Mouse (Mus musculus) neural tube, embryonic 14.5 days (tissue): ENCODE measurements around the gene Metap1d. TPM values are rescaled to one million over a fixed set of nuclear protein-coding genes. Genes with fewer than 3 reads are reported as not detected.

Experiments
- ATAC-seq: fragments of 200-750 bp; cut with Nextera tagmentation; 2 replicates; pipeline ENCODE4 v1.8.0; 2017; ENCODE audit warnings: low read depth, mild to moderate bottlenecking, moderate TSS enrichment, moderate library complexity
- H3K27ac ChIP-seq: fragments of 300-500 bp; sonication (generic); 2 replicates; pipeline ENCODE4 v1.5.1; 2014; ENCODE audit warnings: low read depth, mild to moderate bottlenecking, control low read depth, low read length, moderate library complexity, mixed read lengths
- H3K27me3 ChIP-seq: fragments of 300-500 bp; sonication (generic); 2 replicates; pipeline ENCODE4 v1.6.1; 2014; ENCODE audit warnings: low read length; ENCODE audit not compliant: control insufficient read depth, insufficient read depth
- H3K36me3 ChIP-seq: fragments of 300-500 bp; sonication (generic); 2 replicates; pipeline ENCODE4 v1.6.1; 2014; ENCODE audit warnings: low read length, mixed read lengths; ENCODE audit not compliant: control insufficient read depth, insufficient read depth
- H3K4me1 ChIP-seq: fragments of 300-500 bp; sonication (generic); 2 replicates; pipeline ENCODE4 v1.6.1; 2014; ENCODE audit warnings: low read length; ENCODE audit not compliant: control insufficient read depth, insufficient read depth
- H3K4me2 ChIP-seq: fragments of 300-500 bp; sonication (generic); 2 replicates; pipeline ENCODE4 v1.6.1; 2014; ENCODE audit warnings: mild to moderate bottlenecking, low read depth, low read length, control low read depth
- H3K4me3 ChIP-seq: fragments of 300-500 bp; sonication (generic); 2 replicates; pipeline ENCODE4 v1.5.1; 2014; ENCODE audit warnings: low read depth, low read length, control low read depth, mixed read lengths
- H3K9ac ChIP-seq: fragments of 300-500 bp; sonication (generic); replicated peaks from 2 replicates; pipeline ENCODE4 v1.6.1; 2014; ENCODE audit warnings: low read depth, mild to moderate bottlenecking, control low read depth, low read length, mixed read lengths
- H3K9me3 ChIP-seq: fragments of 300-500 bp; sonication (generic); 2 replicates; pipeline ENCODE4 v1.6.1; 2016; ENCODE audit warnings: low read length; ENCODE audit not compliant: control insufficient read depth
- whole genome bisulfite sequencing: fragments of 180-500 bp; shearing (Covaris S2); extraction: QIAGEN DNeasy Blood & Tissue Kit; methylation state at CpG from one replicate; pipeline ENCODE4 v1.1.7; 2014; 5-methylcytosine and 5-hydroxymethylcytosine counted together
- polyA plus RNA-seq: library from polyadenylated mRNA; unstranded; fragments of >200 nt; fragmentation: Nextera tagmentation; extraction: Ambion mirVana; gene quantifications from 2 replicates; pipeline ENCODE4 v1.2.1, GENCODE M21; 2014

Metap1d gene
- polyA plus RNA-seq, 1 experiment from 2014 or later = 39.3 TPM

DNA sequence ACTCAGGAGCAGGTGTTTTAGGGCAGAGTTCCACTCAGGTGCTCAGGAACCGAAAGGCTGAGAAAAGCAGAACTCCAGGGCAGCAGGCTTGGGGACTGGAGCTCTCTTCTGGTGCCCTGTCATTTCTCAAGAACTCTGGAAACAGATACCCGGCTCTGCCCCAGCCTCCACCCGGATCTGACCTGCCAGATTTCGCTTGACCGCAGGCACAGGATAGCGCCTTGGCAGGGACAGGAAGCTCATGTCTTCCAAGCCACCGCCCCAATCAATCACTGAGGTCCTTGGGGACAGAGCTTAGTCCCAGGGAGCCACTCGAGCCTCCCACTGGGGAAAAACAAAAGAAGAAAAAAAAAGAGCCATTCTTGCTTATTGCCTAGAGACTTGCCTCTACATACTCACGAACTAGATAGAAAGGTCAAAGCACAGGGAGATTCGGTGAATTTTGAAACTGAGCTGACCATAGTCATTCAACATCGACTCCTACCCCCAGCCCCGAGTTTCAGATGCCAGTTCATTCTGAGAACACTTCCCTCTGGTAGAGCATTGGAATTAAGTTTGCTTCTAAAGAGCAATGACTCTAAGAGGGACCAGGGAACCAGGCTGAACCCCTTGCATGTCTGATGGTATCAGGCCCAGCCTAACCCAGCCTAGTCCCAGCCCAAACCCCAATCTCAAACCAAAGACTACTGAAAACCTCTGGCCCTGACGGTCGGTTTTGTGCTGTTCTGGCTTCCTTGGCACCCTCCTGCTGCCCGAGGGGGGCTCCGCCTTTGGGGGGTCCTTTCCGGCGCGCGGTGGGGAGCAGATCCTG, 81.4 kb downstream of the Metap1d start:
- no peak for ATAC-seq
- H3K9me3 ChIP-seq = no peaks in the 10 kb centered on the region
- no peak overlapping the region for H3K4me3 ChIP-seq
- WGBS = under 1% methylated on average over 20 of the region's 20 CpGs
- H3K27ac ChIP-seq = no peak overlapping the region
- H3K27me3 ChIP-seq = peaks cover 58% of the 10 kb centered on the region
- no peak overlapping the region for H3K4me2 ChIP-seq
- H3K9ac ChIP-seq = no peak overlapping the region
- no peaks in the 10 kb centered on the region for H3K36me3 ChIP-seq
- H3K4me1 ChIP-seq = peaks cover under 1% of the 10 kb centered on the region; the same call in 1 of the 2 replicates

DNA sequence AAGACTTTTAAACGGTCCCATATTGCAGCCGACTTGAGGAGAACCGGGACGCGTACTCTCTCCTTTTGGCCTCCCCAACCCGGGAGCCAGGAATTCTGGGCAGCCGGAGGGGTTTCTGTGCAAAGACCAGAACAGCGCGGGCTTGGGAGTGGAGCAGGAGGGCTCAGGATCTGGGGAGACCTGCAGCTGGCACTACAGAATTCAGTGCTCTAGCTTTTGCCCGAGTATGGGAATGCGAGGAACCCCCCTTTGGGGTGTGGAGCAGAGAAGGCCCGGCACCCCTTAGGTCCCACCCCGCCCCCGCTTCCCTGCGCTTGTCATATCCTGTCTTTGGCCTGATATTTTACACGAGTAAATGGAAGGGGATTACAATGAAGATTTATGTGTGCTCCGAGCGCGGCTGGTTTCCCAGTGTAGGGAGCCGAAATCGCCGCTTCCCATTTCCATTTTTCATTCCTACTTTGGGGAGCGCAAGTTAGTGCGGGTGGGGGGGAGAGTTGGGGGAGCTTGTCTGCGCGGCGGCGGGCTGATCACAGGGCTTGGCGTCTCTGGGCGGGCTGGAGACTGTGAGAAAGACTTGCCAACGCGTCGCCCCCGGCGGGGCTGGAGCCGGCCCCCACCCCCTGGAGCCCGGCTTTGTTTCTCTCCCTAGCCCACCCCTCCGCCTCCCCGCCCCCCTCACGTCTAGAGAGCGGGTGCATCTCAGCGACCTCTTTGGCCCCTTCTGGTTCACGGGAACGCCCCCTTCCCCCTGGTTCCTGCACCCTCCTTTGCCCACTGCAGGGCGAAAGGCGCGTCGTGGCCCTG, 87.7 kb downstream of the Metap1d start:
- under 1% methylated on average over 48 of the region's 48 CpGs for WGBS
- no peak overlapping the region for H3K9ac ChIP-seq
- no peak overlapping the region for H3K4me2 ChIP-seq
- no peaks in the 10 kb centered on the region for H3K9me3 ChIP-seq
- ATAC-seq = no peak
- H3K27ac ChIP-seq = no peak overlapping the region
- no peaks in the 10 kb centered on the region for H3K36me3 ChIP-seq
- no peaks in the 10 kb centered on the region for H3K4me1 ChIP-seq
- peaks cover 50% of the 10 kb centered on the region for H3K27me3 ChIP-seq
- H3K4me3 ChIP-seq = no peak overlapping the region

DNA sequence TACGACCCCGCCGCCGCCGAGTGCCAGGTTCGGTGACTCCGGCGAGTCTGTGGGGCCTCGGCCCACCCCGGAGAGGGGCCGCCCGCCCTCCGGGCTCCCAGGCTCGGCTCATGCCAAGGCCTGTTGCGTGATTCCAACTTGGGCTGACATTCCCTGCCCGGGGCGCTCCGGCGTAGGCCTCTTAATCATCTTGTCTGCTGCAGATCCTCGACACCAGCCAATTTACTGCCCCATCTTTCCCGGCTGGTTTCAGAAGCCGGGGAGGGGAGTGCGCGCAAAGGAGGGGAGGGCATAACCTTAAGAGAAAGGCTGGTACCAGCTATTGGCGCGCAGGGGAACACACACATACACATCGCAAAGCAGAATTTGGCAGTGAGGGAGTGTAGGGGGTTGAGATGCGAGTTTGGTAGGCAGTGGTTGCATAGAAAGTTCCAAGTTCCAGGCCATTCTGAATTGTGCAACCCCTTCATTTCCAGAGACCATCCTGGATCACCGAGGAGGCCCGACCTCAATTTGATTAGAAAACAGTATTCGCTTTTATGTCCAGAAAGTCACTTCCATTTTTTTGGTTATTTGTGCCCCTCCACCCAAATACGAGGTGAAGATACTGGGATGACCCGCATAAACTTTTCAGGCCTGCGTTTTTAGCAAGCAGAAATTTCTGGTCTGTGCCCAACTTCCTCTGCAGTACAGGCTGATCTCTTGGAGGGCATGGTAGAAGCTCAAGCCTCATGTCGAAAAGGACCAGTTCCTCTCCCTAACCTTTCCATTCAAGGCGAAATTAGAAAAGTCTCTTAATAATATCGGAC, 88.5 kb downstream of the Metap1d start:
- Histone ChIP-seq H3K9me3 (no peaks in the 10 kb centered on the region), H3K4me3 (no peak overlapping the region)

DNA sequence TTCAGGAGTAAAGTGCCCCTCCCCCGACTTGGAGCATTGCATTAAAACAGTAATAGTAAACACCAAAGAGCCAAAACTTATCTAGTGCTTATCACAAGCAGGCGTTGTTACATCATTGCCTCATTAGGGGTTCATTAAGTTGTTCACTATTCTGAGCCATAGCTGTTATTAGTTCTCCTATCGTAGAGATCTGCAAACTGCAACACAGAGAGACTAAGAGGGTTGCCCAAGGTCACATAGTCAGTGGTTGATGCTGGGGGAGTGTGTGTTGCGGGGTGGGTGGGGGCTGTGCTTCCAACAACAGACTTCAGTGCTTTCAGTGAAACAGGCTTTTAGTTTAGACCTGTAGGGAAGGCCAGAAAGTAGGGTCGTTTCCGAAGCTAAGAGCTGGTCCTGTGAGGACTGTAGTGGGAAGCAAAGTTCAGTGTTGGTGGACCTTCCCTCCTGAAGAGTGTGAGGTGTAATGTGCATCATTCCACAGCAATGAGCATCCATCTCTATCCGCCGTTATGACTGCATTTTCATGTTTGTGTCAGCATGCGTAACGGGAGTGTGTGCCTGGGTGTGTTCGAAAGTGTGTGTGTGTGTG, 89.2 kb downstream of the Metap1d start:
- WGBS = 3% methylated on average over 11 of the region's 11 CpGs
- H3K27me3 ChIP-seq = peaks cover 48% of the 10 kb centered on the region
- peaks cover 9% of the 10 kb centered on the region; the same call in 1 of the 2 replicates for H3K4me1 ChIP-seq
- H3K9me3 ChIP-seq = no peaks in the 10 kb centered on the region
- no peak for ATAC-seq
- no peaks in the 10 kb centered on the region for H3K36me3 ChIP-seq
- H3K27ac ChIP-seq = no peak overlapping the region
- no peak overlapping the region for H3K9ac ChIP-seq
- no peak overlapping the region for H3K4me2 ChIP-seq
- H3K4me3 ChIP-seq = no peak overlapping the region

More for the DNA sequence above, 88.5 kb downstream of the Metap1d start:
- H3K27me3 ChIP-seq = peaks cover 47% of the 10 kb centered on the region
- WGBS = under 1% methylated on average over 37 of the region's 37 CpGs
- H3K36me3 ChIP-seq = no peaks in the 10 kb centered on the region
- H3K9ac ChIP-seq = no peak overlapping the region
- H3K4me2 ChIP-seq = no peak overlapping the region
- no peak for ATAC-seq
- H3K27ac ChIP-seq = no peak overlapping the region
- H3K4me1 ChIP-seq = peaks cover 6% of the 10 kb centered on the region; the same call in 1 of the 2 replicates

DNA sequence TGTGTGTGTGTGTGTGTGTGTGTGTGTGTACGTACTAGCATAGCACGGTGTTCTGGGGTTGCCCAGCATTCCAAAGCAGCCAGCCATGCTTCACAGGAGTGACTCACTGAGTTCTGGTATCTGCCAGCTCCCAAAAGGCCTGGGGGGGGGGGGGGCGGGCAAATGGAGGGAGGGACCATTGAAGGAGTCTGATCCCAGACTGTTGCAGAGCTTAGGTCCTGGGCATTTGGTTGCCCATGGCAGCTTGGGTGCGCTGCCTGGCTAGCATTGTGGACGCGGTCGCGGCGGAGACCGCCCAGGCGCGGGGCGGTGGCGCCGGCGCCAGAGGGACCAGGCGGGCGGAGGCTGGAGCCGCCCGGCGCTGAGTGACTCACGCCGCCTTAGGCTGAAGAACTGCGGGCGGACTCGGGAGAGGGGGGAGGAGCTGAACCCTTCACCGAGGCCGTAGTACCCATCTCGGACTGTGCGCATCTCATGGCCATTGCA, 89.8 kb downstream of the Metap1d start:
- Histone ChIP-seq H3K9me3 (no peaks in the 10 kb centered on the region), H3K9ac (no peak overlapping the region), H3K4me2 (no peak overlapping the region), H3K4me3 (no peak overlapping the region), H3K27ac (no peak overlapping the region), H3K27me3 (peaks cover 49% of the 10 kb centered on the region), H3K4me1 (peaks cover 9% of the 10 kb centered on the region; the same call in 1 of the 2 replicates), H3K36me3 (no peaks in the 10 kb centered on the region)
- WGBS = under 1% methylated on average over 29 of the region's 30 CpGs
- no peak for ATAC-seq

DNA sequence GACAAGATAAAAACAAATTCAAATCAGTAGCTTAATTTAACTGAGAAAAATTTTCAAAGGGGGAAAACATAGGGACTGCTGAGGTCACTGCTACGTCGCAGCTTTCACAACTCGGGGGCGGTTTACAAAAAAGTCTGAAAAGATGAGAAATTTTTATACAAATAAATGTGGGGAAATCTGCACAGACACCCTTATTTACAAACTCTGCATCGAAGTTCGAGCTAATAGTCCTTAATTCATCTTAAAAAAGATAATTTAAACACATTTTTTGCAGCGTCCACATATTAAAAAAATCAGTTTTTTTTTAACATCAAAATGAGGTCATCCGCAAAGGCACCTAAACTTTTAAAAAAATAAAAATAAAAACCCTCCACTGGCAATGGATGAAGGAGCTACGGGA, 90.5 kb downstream of the Metap1d start:
- WGBS = 3% methylated on average over 9 of the region's 9 CpGs
- Histone ChIP-seq H3K36me3 (no peaks in the 10 kb centered on the region), H3K9me3 (no peaks in the 10 kb centered on the region), H3K4me1 (peaks cover 9% of the 10 kb centered on the region; the same call in 1 of the 2 replicates), H3K9ac (no peak overlapping the region), H3K4me2 (no peak overlapping the region), H3K27ac (no peak overlapping the region), H3K4me3 (no peak overlapping the region), H3K27me3 (peaks cover 55% of the 10 kb centered on the region)
- no peak for ATAC-seq

DNA sequence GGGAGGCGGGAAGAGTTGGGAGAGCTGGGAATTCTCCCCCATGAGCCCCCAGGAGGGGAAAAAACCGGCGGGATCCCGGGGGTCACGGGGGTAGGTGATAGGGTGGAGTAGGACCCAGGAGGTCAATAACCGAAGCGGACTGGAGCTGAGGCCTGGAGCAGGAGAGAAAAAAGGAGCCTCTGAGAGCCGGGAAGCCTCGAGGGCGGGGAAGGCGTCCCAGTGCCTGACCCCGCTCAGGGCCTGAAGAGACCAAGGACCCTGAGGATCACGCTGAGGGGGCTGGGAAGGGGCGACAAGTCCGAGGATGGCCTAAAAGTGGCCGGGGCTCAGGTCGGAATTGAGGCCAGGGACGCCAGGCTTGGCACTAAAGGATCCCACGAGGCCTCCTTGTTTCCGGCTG, 90.9 kb downstream of the Metap1d start:
- Histone ChIP-seq H3K27me3 (peaks cover 52% of the 10 kb centered on the region), H3K9ac (no peak overlapping the region), H3K36me3 (no peaks in the 10 kb centered on the region), H3K27ac (no peak overlapping the region), H3K4me3 (no peak overlapping the region), H3K9me3 (no peaks in the 10 kb centered on the region), H3K4me1 (peaks cover 9% of the 10 kb centered on the region; the same call in 1 of the 2 replicates), H3K4me2 (no peak overlapping the region)
- ATAC-seq = no peak
- 3% methylated on average over 20 of the region's 20 CpGs for WGBS
